Mouse (Mus musculus): Measurements from ENCODE around the gene Wdr48.

Gene Wdr48

DNA sequence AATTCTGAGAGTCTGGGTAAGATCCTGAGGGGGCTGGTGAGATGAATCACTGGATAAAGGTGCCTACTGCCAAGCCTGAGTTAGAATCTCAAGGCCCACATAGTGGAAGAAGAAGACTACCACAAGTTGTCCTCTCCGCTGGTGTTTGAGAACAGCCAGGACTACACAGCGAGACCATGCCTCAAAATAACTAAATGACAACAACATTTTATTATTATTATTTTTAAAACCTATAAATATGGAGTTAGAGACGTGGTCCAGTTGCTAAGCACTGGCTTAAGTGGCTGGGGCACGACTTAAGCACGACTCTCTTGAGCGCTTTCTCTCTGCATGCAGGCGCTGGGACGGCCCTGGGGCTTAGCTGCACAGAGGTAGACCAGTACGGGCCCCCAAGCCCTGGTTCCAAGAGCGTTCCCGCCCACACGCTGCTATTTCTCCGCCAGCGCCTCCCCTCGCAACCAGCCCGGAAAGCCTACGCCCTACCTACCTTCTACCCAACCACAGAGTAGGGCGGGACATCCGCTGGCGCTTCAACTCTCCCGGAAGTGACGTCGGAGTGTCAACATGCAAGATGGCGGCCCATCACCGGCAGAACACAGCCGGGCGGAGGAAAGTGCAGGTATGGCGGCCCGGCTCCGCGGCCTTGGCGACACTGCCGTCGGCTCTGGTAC, at the start of gene Wdr48:
Gene Wdr48 (plus strand): TSS at position 540 of the 671 bp plus-strand sequence.
- DNase-seq (ENCODE audit: low read depth, low spot score), result peak; percentile 95

DNA sequence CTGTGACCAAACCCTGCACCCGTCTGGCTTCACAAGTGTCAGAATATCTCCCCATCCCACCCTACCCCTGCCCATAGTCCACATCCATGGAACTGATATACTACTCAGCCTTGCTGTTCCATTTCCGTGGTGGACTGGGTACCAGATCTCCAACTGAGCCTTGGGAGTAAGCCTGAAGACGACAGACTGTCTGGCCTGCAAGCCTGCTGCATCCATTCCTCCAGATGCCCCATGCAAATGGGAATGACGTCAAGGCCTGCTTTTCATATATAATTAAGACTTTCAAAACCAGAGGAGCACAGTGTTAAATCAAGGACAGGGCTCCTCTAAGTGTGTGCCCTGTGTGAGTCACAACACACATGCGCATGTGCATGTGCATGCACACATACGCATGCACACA, 47.5 kb upstream of the Wdr48 start:
- DNase-seq (ENCODE audit: low read depth, low spot score), result no peak

DNA sequence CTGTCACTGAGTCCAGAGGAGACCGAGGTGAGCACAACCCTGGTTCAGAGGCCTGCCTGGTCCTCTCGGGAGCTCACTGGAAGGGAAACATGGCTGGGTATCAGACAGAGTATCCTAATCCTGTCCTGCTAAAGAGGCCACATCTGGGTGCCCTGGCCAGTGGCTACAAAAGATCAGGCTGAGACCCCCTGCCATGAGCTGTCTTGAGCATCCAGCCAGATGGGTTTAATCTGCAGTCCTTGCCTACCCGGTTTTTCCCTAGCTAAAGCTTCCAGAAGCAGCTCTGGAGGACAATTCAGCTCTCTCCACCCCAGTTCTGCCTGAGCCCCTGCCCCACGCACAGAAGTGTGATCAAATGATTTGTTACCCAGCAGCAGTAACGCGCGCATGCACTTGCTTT, 46.0 kb upstream of the Wdr48 start:
- no peak for DNase-seq (ENCODE audit: low read depth, low spot score)

DNA sequence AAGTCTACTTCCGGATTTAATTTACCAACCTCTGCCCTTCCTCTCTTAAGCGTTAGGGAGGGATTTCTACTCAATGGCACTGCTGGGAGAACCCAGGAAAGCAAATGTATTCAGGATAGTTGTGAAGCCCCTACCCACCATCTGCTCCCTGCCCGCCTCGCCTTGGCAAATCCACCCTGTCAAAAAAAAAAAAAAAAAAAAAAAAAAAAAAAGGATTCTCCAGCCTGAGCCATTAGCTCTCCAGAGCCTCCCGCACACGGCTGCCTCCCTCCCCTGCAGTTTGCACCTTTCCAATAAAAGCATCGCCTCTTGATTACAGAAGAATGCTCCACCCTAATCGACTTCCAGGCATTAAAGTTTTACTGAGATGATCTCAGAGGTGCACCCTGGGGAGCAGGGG, 45.5 kb upstream of the Wdr48 start:
- no peak for DNase-seq (ENCODE audit: low read depth, low spot score)

- DNase-seq (ENCODE audit: low read depth, low spot score), result no peak
Measured at GRCm38 (mm10) chr9:119852347-119853030, 42.2 kb upstream of the Wdr48 start.

DNA sequence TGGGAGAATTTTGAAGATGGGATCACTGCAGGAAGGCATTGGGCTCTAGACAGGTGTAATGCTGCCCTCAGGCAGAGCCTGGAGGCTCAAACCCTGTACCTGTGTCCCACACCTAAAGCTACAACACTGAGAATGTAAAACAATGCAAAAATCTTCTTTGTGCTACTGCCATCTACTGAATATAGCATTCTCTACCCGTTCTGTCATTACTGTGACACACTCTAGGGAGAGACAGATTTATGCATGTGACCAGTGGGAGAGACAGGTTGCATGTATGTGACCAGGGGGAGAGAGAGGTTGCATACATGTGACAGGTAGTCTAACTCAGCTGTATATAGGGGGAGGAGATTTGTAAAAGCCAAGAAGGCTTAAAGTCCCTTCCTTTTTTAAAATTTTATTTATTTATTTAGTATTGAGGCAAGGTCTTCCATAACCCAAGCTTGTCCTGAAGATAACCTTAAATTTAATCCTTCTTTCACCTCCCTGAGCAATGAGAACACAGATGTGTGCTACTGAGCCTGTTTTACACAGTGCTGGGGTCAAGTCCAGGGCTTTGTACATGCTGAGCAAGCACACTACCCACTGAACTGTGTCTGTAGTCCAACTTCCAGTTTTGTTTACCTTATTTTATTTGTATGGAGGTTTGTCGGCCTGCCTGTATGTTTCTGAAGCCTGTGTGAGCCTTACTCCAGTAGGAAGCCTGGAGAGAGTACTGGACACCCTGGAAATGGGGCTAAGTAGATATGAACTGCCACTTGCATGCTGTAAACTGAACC, 41.4 kb upstream of the Wdr48 start:
- DNase-seq (ENCODE audit: low read depth, low spot score), result no peak

- no peak for DNase-seq (ENCODE audit: low read depth, low spot score)
Measured at GRCm38 (mm10) chr9:119854170-119854569, 40.5 kb upstream of the Wdr48 start.

DNA sequence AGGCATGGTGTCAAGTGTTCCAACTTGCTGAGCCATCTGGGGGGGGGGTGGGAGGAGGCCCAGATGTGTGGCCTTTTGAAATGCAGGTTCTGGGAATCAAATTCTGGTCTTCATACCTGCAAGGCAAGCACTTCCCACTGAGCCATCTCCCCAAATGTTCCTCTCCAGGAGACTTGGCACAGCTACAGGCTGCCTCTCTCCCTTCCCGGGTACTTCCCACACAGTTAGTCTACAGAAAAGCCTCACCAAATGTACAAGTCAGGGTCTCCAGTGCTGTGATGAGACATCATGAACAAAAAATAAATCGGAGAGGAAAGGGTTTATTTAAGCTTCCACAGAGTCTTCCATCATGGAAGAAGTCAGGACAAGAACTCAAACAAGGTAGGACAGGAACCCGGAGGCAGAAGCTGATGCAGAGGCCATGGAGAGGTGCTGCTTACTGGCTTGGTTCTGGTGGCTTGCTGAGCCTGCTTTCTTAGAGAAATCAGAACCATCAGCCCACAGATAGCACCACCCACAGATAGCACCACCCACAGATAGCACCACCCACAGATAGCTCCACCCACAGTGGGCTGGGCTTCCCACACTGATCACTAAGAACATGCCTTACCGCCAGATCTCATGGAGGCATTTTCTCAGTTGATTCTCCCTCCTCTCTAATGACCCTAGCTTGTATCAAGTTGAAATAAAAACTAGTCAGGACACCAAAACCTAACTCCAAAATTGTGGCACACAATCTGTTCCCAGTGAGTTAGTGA, 7.4 kb upstream of the Wdr48 start:
- DNase-seq (ENCODE audit: low read depth, low spot score), result no peak

DNA sequence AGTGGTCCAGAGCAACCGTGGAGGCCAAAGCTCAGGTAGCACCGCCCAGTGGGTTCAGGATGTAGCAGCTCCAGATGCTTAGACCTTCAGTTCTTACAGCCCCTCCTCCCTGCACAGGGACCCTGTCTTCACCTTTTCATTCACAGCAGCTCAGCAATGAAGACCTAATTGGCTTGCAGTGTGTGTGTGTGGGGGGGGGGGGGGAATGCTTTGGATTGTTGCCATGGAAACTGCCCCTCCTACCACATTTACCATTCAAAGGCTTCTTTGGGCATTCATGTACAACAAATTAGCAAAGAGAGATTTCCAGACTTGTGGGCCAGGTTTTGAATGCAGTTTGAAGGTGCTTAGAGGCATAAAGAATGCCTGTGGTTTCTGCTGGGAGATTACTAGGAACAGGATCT, 5.8 kb upstream of the Wdr48 start:
- DNase-seq (ENCODE audit: low read depth, low spot score), result no peak

- no peak for DNase-seq (ENCODE audit: low read depth, low spot score)
Measured at GRCm38 (mm10) chr9:119889446-119889845, 5.2 kb upstream of the Wdr48 start.

DNA sequence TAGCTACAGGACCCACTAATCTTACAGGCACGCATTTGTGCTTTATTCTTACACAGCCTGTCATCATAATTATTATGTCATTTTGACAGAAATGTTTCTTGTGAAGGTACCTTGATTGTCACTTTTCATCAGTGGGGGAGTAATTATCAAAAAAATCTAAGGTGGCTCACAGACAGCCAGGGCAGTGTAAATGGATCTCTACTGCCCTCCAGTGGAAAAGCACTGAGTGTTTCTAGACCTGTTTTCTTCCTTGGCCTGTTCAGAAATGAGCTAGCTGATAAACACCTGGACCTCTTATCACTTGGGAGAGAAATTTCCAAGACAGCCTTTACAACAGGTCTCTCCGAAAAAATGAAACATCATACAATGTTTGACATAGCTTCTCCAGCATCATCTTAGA, 4.0 kb upstream of the Wdr48 start:
- no peak for DNase-seq (ENCODE audit: low read depth, low spot score)

DNA sequence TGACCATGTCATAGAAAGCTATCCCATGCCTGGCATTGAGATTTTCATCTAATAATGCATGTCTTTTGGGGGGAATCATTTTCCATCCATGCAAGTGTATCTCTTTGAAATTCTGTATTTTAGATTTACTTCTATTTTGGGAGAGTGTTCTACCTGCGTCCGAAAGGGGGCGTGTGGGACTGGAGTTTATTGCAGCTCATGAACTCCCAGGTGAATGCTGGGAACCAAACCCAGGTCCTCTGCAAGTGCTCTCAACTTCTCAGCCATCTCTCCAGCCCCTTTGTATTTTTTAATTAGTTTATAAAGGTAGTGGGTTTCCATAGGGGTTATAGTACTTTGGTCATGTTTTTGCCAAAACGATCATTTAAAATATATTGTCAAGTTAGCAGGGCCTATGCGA, 797 bp upstream of the Wdr48 start:
- DNase-seq (ENCODE audit: low read depth, low spot score), result no peak

GRCm38 (mm10) chr9:119895040-119895721, 503 bp downstream of the Wdr48 start:
- no peak for DNase-seq (ENCODE audit: low read depth, low spot score)

DNA sequence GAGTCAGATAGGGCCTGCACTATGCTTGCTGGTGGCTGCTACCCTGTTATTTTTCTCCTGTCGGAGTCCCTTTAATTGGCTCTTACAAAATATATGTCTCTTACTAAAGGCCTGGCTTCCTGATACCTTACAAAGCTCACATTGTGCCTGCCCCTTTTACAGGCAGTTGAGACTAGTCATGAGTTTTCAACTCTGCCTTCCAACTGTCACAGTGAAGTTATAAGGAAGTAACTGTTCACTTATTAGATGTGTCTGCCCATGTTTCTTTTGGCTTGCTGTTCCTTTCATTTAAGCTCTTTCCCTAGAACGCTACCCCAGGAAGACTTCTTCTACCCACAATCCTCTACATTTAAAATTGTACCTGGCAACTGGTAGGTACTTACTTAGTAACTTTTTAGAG, 4.8 kb downstream of the Wdr48 start:
- DNase-seq (ENCODE audit: low read depth, low spot score), result no peak

DNA sequence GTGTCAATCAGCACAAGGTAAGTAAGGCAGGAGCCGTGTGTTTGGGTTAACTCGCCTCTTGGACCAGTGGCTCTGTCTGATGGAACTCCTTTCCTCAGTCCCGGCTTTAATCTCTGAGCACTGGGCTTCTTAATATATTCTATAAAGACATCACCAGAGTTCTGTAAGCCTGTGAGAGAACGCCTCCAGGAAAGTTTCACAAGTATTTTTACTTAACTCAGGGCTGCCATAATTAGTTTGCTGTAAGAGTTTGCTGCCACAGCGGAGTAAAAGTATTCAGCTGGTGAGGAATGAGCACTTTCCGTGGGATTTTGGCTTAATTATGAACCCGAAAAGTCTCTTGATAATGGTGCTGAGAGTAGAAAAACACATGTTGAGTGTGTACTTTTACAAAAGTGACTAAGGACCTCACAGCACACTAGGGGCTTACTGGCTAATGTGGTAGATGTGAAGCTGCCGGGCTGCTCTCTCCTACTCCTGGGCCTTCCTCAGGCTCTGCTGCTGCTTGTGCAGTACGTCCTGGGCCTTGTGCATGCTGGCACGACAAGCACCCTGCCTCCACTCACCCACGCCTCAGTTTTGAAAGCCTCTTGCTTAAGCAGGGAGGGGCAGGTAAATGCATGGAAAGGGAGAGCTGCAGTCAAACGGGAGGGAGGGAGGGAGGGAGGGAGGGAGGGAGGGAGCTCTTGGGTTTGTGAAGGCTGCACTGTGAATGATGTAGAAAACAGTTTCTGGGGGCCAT, 7.9 kb downstream of the Wdr48 start:
- DNase-seq (ENCODE audit: low read depth, low spot score), result no peak

DNA sequence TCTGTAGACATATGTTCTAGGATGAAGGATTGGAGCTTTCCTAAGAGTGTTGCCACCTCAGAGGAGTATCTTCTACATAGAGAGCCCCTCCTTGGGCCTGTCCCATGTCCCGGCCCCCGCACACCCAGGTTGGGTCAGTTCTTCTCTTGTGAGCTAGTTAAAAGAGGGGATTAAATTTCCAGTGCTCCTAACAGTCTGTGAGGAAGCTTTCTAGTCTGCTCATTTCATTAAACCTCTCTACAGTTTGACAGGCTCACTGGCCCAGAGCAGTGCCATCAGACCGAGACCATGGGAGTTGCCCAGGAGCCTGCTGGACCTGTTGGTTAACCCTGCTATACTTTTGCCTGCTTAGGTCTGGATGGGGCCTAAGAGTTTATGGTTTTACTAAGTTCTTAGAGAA, 14.0 kb downstream of the Wdr48 start:
- no peak for DNase-seq (ENCODE audit: low read depth, low spot score)

GRCm38 (mm10) chr9:119909931-119910330, 15.3 kb downstream of the Wdr48 start:
- no peak for DNase-seq (ENCODE audit: low read depth, low spot score)

DNA sequence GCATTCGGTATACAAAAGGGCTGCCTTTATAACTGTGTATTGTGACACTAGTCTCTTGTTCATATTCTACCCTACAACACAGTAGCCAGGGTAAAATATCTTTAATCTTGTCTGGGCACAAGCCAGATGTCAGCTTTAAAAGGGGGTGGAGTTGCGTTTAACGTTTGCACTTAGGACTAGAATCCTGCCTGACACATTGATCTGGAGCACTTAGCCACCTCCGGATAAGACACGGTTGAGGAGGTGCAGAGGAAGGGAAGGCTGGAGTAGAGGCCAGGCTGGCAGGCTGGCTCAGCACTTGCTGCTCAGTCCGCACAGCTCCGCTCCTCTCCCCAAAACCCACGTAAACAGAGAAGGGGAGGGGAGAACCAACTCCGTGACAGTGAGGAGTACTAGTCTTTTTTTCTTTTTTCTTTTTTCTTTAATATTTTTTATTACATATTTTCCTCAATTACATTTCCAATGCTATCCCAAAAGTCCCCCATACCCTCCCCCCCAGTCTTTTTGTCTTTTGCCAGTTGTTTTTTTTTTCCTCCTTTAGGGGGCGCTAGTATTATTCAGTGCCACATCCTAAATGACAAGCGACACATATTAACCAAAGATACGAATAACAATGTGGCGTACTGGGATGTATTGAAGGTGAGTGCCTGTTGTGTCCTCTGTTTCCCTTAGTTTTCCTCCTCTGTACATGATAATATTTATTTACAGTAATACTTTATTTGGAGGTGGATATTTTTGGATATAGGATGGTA, 18.6 kb downstream of the Wdr48 start:
- no peak for DNase-seq (ENCODE audit: low read depth, low spot score)

- DNase-seq (ENCODE audit: low read depth, low spot score), result peak; percentile 52
Measured at GRCm38 (mm10) chr9:119919858-119920257, 25.2 kb downstream of the Wdr48 start.

DNA sequence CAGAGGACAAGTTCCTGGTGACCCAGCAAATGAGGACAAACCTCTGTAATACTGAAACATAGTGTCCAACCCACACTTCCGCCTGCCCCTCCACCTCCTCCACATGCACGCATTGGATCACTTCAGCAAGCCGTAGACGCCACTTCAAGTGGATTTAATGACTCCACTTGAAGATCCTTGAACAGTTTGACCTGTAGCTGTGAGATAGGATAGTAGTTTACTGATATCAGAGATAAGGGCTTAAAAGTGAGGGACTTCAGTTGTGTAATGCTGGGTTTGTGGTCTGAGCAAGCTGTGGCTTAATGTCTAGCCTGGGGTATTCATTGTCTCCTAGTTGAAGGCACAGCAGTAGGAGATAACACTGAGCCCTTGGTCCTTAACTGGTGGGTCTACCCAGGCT, 28.8 kb downstream of the Wdr48 start:
- DNase-seq (ENCODE audit: low read depth, low spot score), result no peak
